Mouse (Mus musculus): ENCODE measurements around the gene Hist2h2be. TPM values are rescaled to one million over a fixed set of nuclear protein-coding genes. Genes with fewer than 3 reads are reported as not detected.

Hist2h2be gene
- total and polyA plus RNA-seq, 3 experiments, result 2.3 to 3.8 (median 2.9) TPM

DNA sequence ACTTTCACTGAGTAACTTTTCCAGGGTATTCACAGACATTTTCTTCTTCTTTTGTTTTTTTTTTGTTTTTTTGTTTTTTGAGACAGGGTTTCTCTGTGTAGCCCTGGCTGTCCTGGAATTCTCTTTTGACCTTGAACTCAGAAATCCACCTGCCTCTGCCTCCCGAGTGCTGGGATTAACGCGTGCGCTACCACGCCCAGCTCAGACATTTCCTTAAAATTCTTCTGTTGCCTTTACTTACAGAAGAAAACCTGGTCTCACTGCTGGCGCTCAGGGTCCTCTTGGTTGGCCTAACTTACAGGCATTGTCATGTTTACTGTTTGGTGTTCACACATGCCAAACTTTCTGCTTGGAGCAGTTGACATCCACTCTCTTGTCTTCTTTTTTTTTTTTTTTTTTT is 45.7 kb upstream of the Hist2h2be start:
- H3K79me2 ChIP-seq (replicated peaks; ENCODE audit: control insufficient read depth, extremely low read depth, insufficient read depth, poor library complexity, severe bottlenecking), result peaks cover 37% of the 10 kb centered on the region
- H3K4me1 ChIP-seq (ENCODE audit: control insufficient read depth in 1 of 2, insufficient read depth in 2 of 2), result peaks cover 8 to 38% of the 10 kb centered on the region in 2 experiments
- H3K36me3 ChIP-seq (replicated peaks in 1 of 2; ENCODE audit: control insufficient read depth in 1 of 2, insufficient read depth in 1 of 2, low read length in 1 of 2), result peaks cover 43 to 57% of the 10 kb centered on the region in 2 experiments
- H3K9me3 ChIP-seq (replicated peaks; ENCODE audit: low read length), result no peaks in the 10 kb centered on the region
- no peak overlapping the region for H3K27ac ChIP-seq (ENCODE audit: insufficient read depth, low read depth)
- no peak for DNase-seq (ENCODE audit: extremely low read depth)
- dilution Hi-C loops (cut with MboI; ENCODE audit: extremely low pct_ligation_motif_present, extremely low pct_unique_long_range_greater_than_20kb, low sequenced_read_pairs), result no loop called here
- H3K9ac ChIP-seq (ENCODE audit: insufficient read depth, low read depth), result no peak overlapping the region
- in situ Hi-C loops (cut with MboI; ENCODE audit: low pct_ligation_motif_present, low pct_unique_long_range_greater_than_20kb, low sequenced_read_pairs), result no loop called here
- no peak for TF ChIP-seq ZC3H11A (IDR thresholded peaks at IDR 0.05; ENCODE audit: low read depth, low read length)
- TF ChIP-seq NELFE (IDR thresholded peaks at IDR 0.05; ENCODE audit: low read depth, low read length), result no peak
- no peak for TF ChIP-seq CHD1 (IDR thresholded peaks at IDR 0.05; ENCODE audit: low read depth, low read length)
- TF ChIP-seq USF2 (conservative IDR thresholded peaks at IDR 0.05; ENCODE audit: low read depth, low read length), result no peak
- TF ChIP-seq HCFC1 (IDR thresholded peaks at IDR 0.05; ENCODE audit: low read depth, low read length), result no peak
- no peak for TF ChIP-seq MYC (IDR thresholded peaks at IDR 0.05; ENCODE audit: low read depth, low read length)
- H3K4me2 ChIP-seq (ENCODE audit: insufficient read depth, low read depth, poor library complexity, severe bottlenecking), result no peak overlapping the region
- H3K27me3 ChIP-seq (replicated peaks), result no peaks in the 10 kb centered on the region
- no peak overlapping the region for H3K4me3 ChIP-seq (replicated peaks in 1 of 3; ENCODE audit: low read depth in 2 of 3, low read length in 2 of 3, poor library complexity in 1 of 3)

DNA sequence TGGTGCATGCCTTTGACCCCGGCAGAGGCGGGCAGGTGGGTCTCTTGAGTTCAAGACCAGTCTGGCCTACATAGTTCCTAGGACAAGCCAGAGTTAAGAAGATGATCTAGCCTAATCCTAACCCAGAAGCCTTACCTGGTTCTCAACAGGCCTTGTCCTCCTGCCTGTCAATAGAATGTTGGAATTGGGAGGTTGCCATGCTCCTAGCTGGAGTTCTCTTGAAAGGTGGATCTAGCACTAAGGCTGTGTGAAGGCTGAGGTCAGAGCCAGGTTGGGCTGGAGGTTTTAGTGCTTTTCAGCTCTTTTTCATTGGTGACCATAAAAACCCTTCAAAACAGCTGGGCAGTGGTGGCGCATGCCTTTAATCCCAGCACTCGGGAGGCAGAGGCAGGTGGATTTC is 42.5 kb upstream of the Hist2h2be start:
- peaks cover 40 to 55% of the 10 kb centered on the region in 2 experiments for H3K36me3 ChIP-seq (replicated peaks in 1 of 2; ENCODE audit: control insufficient read depth in 1 of 2, insufficient read depth in 1 of 2, low read length in 1 of 2)

DNA sequence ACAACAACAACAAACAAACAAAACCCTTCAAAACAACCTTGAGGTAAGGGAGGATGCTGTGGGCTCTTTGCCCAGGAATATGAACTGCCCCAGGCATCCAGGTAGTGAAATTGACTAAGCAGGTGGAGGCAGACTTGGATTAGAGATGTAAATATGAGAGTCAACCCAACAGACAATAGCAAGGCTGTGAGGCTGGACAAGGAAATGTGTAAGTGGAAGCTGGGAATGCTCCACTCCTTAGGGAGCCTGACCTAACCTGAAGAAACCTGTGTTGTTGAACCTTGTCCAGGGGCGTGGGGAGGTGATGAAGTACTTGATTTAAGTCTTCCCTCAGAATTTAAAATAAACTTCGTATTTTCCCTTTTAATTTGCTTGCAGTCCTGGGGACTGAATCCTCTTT is 42.0 kb upstream of the Hist2h2be start:
- no peak for TF ChIP-seq MXI1 (IDR thresholded peaks at IDR 0.05; ENCODE audit: low read depth, low read length)
- TF ChIP-seq POLR2AphosphoS2 (IDR thresholded peaks at IDR 0.05; ENCODE audit: low read depth, low read length), result peak; percentile 69; the same call in 1 of the 2 replicates
- TF ChIP-seq RCOR1 (conservative IDR thresholded peaks at IDR 0.05; ENCODE audit: low read depth, low read length), result no peak
- H3K4me2 ChIP-seq (ENCODE audit: insufficient read depth, low read depth, poor library complexity, severe bottlenecking), result no peak overlapping the region
- H3K36me3 ChIP-seq (replicated peaks in 1 of 2; ENCODE audit: control insufficient read depth in 1 of 2, insufficient read depth in 1 of 2, low read length in 1 of 2), result peaks cover 36 to 54% of the 10 kb centered on the region in 2 experiments
- no peaks in the 10 kb centered on the region for H3K9me3 ChIP-seq (replicated peaks; ENCODE audit: low read length)
- in situ Hi-C loops (cut with MboI; ENCODE audit: low pct_ligation_motif_present, low pct_unique_long_range_greater_than_20kb, low sequenced_read_pairs), result no loop called here
- no peak overlapping the region for H3K9ac ChIP-seq (ENCODE audit: insufficient read depth, low read depth)
- dilution Hi-C loops (cut with MboI; ENCODE audit: extremely low pct_ligation_motif_present, extremely low pct_unique_long_range_greater_than_20kb, low sequenced_read_pairs), result no loop called here
- no peak overlapping the region for H3K27ac ChIP-seq (ENCODE audit: insufficient read depth, low read depth)
- DNase-seq (ENCODE audit: extremely low read depth), result no peak
- no peak overlapping the region for H3K4me3 ChIP-seq (replicated peaks in 1 of 3; ENCODE audit: low read depth in 2 of 3, low read length in 2 of 3, poor library complexity in 1 of 3)
- H3K79me2 ChIP-seq (replicated peaks; ENCODE audit: control insufficient read depth, extremely low read depth, insufficient read depth, poor library complexity, severe bottlenecking), result peaks cover 18% of the 10 kb centered on the region
- peaks cover 10 to 42% of the 10 kb centered on the region in 2 experiments for H3K4me1 ChIP-seq (ENCODE audit: control insufficient read depth in 1 of 2, insufficient read depth in 2 of 2)
- no peaks in the 10 kb centered on the region for H3K27me3 ChIP-seq (replicated peaks)

More for the DNA sequence above, 42.5 kb upstream of the Hist2h2be start:
- Histone ChIP-seq H3K27ac (ENCODE audit: insufficient read depth, low read depth) (no peak overlapping the region), H3K79me2 (replicated peaks; ENCODE audit: control insufficient read depth, extremely low read depth, insufficient read depth, poor library complexity, severe bottlenecking) (peaks cover 23% of the 10 kb centered on the region), H3K9me3 (replicated peaks; ENCODE audit: low read length) (no peaks in the 10 kb centered on the region), H3K4me3 (replicated peaks in 1 of 3; ENCODE audit: low read depth in 2 of 3, low read length in 2 of 3, poor library complexity in 1 of 3) (no peak overlapping the region), H3K4me2 (ENCODE audit: insufficient read depth, low read depth, poor library complexity, severe bottlenecking) (no peak overlapping the region), H3K9ac (ENCODE audit: insufficient read depth, low read depth) (no peak overlapping the region), H3K27me3 (replicated peaks) (no peaks in the 10 kb centered on the region), H3K4me1 (ENCODE audit: control insufficient read depth in 1 of 2, insufficient read depth in 2 of 2) (peaks cover 13 to 46% of the 10 kb centered on the region in 2 experiments)
- TF ChIP-seq POLR2AphosphoS2 (IDR thresholded peaks at IDR 0.05; ENCODE audit: low read depth, low read length), result peak; percentile 60; the same call in 1 of the 2 replicates
- TF ChIP-seq POLR2A (IDR thresholded peaks at IDR 0.05; ENCODE audit: low read depth, low read length), result no peak
- no peak for TF ChIP-seq MEF2A (IDR thresholded peaks at IDR 0.05; ENCODE audit: borderline replicate concordance, low read depth, low read length)
- dilution Hi-C loops (cut with MboI; ENCODE audit: extremely low pct_ligation_motif_present, extremely low pct_unique_long_range_greater_than_20kb, low sequenced_read_pairs), result no loop called here
- in situ Hi-C loops (cut with MboI; ENCODE audit: low pct_ligation_motif_present, low pct_unique_long_range_greater_than_20kb, low sequenced_read_pairs), result no loop called here
- DNase-seq (ENCODE audit: extremely low read depth), result no peak
